Mouse (Mus musculus) heart, postnatal 36 days (tissue): ENCODE data around the gene Gng11. TPM values are rescaled to one million over a fixed set of nuclear protein-coding genes. Genes with fewer than 3 reads are reported as not detected.

Source experiments
- DNase-seq, 2 experiments: peaks; one replicate each; pipeline ENCODE4 v3.0.0; 2021 to 2022
- intact Hi-C: fragments of 180-260 bp; cut with DNase I; formaldehyde crosslinking; loops from one replicate; pipeline ENCODE4 v1.15.1; 2025
- total RNA-seq, 2 experiments: library from RNA; stranded (reverse); gene quantifications; 2 replicates each; pipeline ENCODE4 v1.2.3; 2021

Gene Gng11
- 10 to 100 TPM; 64.8 to 69.5 TPM for total RNA-seq

DNA sequence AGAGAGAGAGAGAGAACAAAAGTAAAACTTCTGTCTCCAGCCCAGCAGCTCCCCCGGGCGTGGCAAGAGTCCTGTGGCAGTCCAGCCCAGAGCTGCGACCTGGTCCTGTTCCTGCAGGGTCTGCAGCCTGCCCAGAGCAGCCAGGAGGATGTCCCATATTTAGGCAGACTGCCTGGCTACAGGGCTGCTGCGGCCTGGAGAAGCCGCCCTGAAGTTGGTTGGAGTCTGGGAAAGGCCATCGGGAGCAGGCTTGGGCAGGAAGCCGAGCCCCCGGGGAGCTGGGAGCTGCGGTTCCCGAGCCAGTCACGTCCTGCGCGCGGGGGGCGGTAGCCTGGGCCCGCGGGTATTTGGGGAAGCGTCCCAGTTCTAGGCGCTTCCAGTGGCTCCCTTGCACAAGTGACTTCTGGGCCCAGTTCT lies at the start of gene Gng11:
Gng11 (plus strand) TSS at position 15 of the 417 bp plus-strand sequence.
- intact Hi-C loops, result loop anchor here (2.0 to 10.0 kb wide), 3 partner anchors 83 to 481 kb away; partner anchors contain the start of gene Bet1
- DNase-seq, result peak; percentile 83 to 88

DNA sequence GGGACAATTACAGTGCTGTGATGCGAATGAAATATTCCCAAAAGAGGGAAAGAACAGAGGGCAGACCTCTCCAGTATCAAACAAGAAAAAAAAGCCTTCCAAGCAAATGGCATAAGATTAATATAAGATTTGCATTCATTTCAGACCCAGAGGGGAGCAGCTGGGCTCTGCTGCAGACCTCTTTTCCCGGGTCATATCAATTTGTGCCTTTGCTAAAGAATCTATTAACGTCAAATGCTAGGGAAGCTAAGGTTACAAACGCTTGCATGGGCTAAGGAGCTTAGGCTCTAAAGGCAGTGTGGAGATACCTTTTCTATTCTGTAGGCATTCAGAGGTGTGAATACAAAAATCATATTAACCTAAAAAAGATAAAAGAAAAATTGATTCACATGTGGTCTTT lies 48.7 kb upstream of the Gng11 start:
- intact Hi-C loops, result no loop called here
- DNase-seq, result no peak

GRCm38 (mm10) chr6:3967676-3968626 lies 35.8 kb upstream of the Gng11 start:
- intact Hi-C loops, result loop anchor here (2.0 kb wide), 1 partner anchor 33 kb away; no protein-coding TSS in a partner anchor
- peak; percentile 44 to 54 for DNase-seq

DNA sequence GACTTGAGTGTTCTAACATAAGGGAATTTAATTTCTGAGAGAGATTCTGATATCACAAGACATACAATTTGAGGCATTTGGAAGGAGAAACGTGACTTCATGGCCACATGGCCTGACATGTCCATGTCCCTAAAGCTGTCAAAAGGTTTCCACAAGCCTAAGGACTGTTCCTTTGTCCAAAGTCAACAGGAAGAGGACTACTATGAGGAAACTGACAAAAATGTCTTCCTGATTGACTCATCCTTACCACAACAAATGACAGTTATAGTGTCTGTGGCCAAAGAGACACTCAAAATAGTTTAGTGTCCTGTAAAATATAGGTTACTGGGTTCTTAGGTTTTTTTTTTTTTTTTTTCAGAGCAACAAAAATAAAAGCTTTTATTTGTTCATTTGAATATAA lies 30.0 kb upstream of the Gng11 start:
- intact Hi-C loops, result no loop called here
- DNase-seq, result no peak

DNA sequence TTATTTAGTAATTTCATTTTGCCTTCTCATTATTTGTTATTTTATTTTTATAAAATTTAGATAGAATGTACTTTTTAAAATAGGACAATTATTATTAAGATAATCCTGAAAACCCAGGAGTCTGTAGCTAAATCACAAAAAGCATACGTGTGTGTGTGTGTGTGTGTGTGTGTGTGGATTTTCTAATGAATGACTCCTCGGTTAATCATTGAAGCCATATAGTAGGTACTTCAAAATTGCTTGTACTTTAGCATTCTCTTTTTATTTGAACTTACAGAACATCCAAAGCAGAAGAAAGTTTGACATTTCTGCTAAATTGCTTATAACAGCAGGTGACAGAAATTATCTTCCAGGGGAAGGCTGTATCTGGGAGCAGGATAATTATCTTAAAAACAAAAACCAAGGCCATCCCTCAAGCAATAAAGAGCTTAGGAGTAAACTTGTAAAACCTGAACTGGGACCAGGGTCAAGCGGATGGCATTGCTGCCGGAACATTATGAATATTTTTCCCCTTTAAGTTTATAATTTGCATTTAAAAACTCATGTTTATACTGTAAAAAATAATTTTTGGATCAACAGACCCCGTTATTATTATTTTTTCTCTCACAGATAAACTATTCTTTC lies 20.9 kb upstream of the Gng11 start:
- no peak for DNase-seq
- intact Hi-C loops, result no loop called here

DNA sequence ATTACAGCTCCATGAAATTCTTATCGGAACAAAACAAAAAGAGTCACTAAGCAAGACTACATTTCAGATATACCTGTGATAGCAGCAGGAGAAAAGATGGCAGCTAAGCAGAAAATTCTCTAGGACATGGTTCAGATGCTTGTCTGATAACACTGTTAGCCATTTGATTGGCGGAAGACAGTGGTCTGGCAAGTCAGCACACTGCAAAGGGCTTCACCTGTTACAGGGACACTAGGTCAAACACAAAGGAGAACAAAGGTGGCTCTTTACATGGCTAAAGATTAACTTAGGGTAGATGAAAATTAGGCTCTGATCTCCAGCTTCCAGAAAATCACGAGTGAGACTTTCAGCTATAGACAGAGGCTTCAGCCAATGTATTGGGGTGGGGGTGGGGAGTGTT lies 15.0 kb upstream of the Gng11 start, which contains the start of gene Tfpi2:
Tfpi2 (minus strand) TSS at position 170 of the 400 bp plus-strand sequence.
- intact Hi-C loops, result no loop called here
- no peak for DNase-seq

DNA sequence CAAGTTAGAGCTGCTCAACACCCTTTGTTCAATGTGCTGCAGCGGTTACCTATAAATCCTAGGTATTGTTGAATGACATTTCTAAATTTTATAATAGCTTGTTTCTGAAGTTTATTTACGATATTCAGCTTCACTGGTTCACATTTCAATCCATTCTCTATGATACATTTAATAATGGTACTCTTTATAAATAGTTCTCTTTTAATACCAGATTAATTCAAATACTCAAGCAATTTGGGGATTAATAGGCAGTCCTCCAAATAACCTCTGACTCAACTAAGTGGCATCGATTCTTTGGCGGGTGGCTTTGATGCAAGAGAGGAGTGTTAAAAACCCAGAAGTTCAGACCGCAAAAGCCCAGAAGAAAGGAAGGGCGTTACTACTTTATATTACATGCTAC lies 10.2 kb upstream of the Gng11 start, which contains the start of gene Gngt1:
Gngt1 (plus strand) TSS at position 301 of the 400 bp plus-strand sequence.
- intact Hi-C loops, result no loop called here
- no peak for DNase-seq

GRCm38 (mm10) chr6:3998089-3998488 lies 5.6 kb upstream of the Gng11 start:
- no peak for DNase-seq
- intact Hi-C loops, result no loop called here

- intact Hi-C loops, result no loop called here
- DNase-seq, result no peak
Observed at GRCm38 (mm10) chr6:3999296-3999695, 4.4 kb upstream of the Gng11 start.

DNA sequence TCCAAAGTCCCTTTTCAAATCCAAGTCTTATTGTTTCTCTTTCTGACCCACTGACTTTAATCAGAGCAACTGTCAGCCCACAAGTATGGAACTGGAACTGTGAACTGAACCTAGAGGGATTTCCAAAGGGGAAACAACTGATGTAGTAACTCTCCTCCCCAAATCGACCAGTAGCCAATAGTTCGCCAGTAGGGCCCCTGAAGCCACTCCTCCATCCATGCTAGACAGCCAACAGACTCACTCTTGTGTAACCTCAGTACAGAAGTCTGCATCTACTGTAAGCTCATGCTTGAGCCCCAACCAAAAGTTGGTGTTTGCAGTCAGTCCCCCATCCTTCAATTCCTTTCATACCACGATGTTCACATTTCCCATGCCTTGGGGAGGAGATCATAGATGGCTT lies 3.0 kb upstream of the Gng11 start:
- DNase-seq, result no peak
- intact Hi-C loops, result loop anchor here (2.0 to 10.0 kb wide), 3 partner anchors 34 to 484 kb away; no protein-coding TSS in a partner anchor

GRCm38 (mm10) chr6:4003445-4003844 lies 259 bp upstream of the Gng11 start:
- intact Hi-C loops, result loop anchor here (5.0 to 10.0 kb wide), 2 partner anchors 91 to 481 kb away; no protein-coding TSS in a partner anchor
- DNase-seq, result peak in 1 of 2 experiments; percentile 36

DNA sequence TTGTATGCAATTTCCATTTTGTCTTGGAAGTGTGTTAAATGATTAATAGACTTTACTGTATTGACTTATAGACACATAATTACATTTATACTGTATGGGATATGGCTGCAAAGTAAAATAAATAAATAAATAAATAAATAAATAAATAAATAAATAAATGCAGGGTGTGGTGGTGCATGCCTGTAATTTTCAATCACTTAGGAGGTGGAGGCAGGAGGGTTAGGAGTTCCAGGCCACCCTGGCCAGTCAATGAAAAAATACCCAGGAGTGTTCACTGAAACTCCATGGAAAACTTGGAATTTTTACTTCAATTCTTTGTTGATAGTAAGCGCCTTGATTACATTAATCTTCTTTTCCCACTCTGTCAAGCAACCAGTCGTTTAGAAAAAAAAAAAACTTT lies 1.1 kb downstream of the Gng11 start:
- no peak for DNase-seq
- intact Hi-C loops, result loop anchor here (2.0 to 10.0 kb wide), 4 partner anchors 82 to 1292 kb away; partner anchors contain the start of genes Bet1 and Pon2

GRCm38 (mm10) chr6:4008501-4009040 lies 4.9 kb downstream of the Gng11 start:
- intact Hi-C loops, result loop anchor here (5.0 to 10.0 kb wide), 2 partner anchors 476 to 1289 kb away; partner anchors contain the start of gene Pon2
- peak in 1 of 2 experiments; percentile 10 for DNase-seq

- intact Hi-C loops, result loop anchor here (5.0 to 10.0 kb wide), 2 partner anchors 475 to 1288 kb away; partner anchors contain the start of gene Pon2
- no peak for DNase-seq
Observed at GRCm38 (mm10) chr6:4009548-4009947, 5.8 kb downstream of the Gng11 start.

DNA sequence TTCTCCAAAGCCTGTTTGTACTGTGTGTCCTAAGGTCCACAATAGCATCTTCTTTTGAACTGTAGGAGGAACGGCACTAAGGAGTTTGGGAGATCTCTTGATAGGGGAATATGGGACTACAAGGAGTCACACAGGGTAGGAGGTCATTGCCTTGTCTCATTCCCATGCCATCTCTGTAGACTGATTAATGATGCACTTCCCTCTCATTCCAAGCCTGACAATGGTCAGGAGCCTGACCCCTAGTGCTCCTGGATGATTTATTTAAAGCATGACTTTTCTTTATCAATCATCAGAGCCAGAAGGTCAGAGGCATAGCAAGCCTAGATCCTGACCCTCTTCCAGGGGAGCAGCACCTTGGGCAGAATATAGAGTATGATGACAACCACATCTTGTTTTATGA lies 18.9 kb downstream of the Gng11 start:
- no peak for DNase-seq
- intact Hi-C loops, result no loop called here

- intact Hi-C loops, result no loop called here
- DNase-seq, result no peak
Observed at GRCm38 (mm10) chr6:4026367-4026766, 22.7 kb downstream of the Gng11 start.

DNA sequence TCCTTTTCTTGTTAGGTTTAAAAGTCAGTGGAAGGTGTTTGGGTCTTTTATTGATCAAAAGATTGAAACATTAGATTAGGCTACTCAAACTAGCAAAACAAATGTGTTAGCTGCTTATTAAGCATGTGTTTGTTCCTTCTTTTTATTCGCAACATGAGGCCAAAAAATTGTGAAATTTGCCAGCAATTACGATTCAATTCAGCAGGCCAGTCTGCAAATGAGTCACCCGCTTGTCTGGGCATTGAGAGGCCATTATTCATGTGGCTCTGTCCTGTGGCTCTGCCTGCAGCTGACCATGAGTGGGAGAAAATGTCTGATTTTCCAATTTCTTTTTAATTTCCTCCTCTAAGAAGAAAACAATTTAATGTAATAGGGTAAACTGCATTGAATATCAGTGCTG lies 27.3 kb downstream of the Gng11 start:
- intact Hi-C loops, result no loop called here
- DNase-seq, result no peak

DNA sequence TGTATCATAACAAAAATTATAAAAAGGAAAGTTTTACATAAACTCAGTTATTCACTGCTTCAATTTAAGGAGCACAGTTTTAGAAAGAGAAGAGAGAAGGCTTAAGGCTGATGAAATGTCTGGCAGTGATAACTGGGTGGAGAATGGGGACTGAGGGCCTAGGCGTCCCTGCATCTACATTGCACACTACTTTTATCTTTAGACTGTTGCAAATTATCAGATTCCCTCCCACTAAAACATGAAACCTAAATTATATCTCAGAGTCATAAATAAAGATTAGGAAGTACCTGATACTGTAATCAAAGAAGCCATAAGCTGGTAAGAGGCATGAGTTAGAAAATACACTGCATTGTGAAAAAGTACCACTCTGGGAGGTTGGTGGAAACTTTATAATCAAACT lies 38.1 kb downstream of the Gng11 start:
- no peak for DNase-seq
- intact Hi-C loops, result no loop called here

DNA sequence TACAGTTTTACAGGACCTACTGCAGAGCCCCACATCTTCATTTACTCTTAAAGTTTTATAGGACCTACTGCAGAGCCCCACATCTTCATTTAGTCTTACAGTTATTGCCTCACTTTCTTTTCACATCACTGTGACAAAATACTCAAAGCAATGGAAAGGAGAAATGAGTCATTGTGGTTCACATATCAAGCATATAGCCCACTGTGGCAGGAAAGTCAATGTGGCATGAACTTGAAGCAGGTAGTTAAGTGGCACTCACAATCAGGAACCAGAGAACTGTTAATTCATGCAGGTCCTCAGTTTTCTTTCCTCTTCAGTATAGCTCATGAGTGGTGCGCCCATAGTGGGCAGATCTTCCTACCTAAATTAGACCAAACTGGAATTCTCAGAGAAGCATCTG lies 43.5 kb downstream of the Gng11 start:
- no peak for DNase-seq
- intact Hi-C loops, result no loop called here

DNA sequence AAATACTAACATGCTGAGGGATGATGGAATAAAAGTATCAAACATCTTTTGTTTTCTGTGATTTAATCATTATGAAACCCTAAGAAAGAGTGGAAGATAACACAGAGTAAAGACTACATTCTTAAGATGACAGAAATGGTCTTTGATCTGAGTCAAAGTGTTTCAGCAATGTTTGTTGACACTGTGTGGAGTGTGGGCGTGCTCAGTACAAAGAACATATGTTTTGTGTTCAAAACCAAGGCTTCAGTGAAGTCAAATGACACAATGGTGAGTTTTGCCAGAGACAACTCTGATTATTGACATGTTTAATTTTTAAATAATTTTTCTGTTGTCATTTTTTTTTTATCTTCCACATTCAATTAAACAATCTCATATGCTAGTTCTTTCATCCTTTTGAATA lies 49.1 kb downstream of the Gng11 start:
- intact Hi-C loops, result no loop called here
- DNase-seq, result no peak

- intact Hi-C loops, result no loop called here
- DNase-seq, result no peak
Observed at GRCm38 (mm10) chr6:4054387-4054786, 50.7 kb downstream of the Gng11 start.
